Mouse (Mus musculus) hindbrain, postnatal 0 days (tissue): ENCODE measurements around the gene Lin52. TPM values are rescaled to one million over a fixed set of nuclear protein-coding genes. Genes with fewer than 3 reads are reported as not detected.

Experiments used
- ATAC-seq: fragments of 200-750 bp; cut with Nextera tagmentation; 2 replicates; pipeline ENCODE4 v1.8.0; 2017; ENCODE audit warnings: mild to moderate bottlenecking, moderate TSS enrichment, moderate library complexity
- DNase-seq: peaks from one replicate; pipeline ENCODE4 v3.0.0-alpha.2; 2015; ENCODE audit warnings: low spot score
- H3K27ac ChIP-seq: fragments of 300-500 bp; sonication (generic); 2 replicates; pipeline ENCODE4 v1.5.1; 2014; ENCODE audit warnings: mild to moderate bottlenecking
- H3K27me3 ChIP-seq: fragments of 300-500 bp; sonication (generic); 2 replicates; pipeline ENCODE4 v1.6.1; 2014; ENCODE audit warnings: low read length, mixed read lengths; ENCODE audit not compliant: insufficient read depth
- H3K36me3 ChIP-seq: fragments of 300-500 bp; sonication (generic); 2 replicates; pipeline ENCODE4 v1.6.1; 2014; ENCODE audit warnings: low read length, mixed read lengths; ENCODE audit not compliant: insufficient read depth
- H3K4me1 ChIP-seq: fragments of 300-500 bp; sonication (generic); 2 replicates; pipeline ENCODE4 v1.6.1; 2014; ENCODE audit warnings: antibody characterized with exemption, low read length, mixed read lengths; ENCODE audit not compliant: insufficient read depth
- H3K4me2 ChIP-seq: fragments of 300-500 bp; sonication (generic); 2 replicates; pipeline ENCODE4 v1.6.1; 2014; ENCODE audit warnings: low read depth, mild to moderate bottlenecking, low read length, moderate library complexity, mixed read lengths
- H3K4me3 ChIP-seq: fragments of 300-500 bp; sonication (generic); 2 replicates; pipeline ENCODE4 v1.5.1; 2014; ENCODE audit warnings: low read length
- H3K9ac ChIP-seq: fragments of 300-500 bp; sonication (generic); replicated peaks from 2 replicates; pipeline ENCODE4 v1.6.1; 2014; ENCODE audit warnings: mild to moderate bottlenecking, low read length, moderate library complexity, mixed read lengths
- H3K9me3 ChIP-seq: fragments of 300-500 bp; sonication (generic); 2 replicates; pipeline ENCODE4 v1.6.1; 2016; ENCODE audit warnings: low read length, mixed read lengths
- CTCF ChIP-seq: IDR thresholded peaks from 2 replicates; pipeline ENCODE4 v1.5.1; 2016; ENCODE audit warnings: antibody characterized with exemption, control low read depth, low read depth
- WGBS: fragments of 180-500 bp; shearing (Covaris S2); extraction: QIAGEN DNeasy Blood & Tissue Kit; methylation state at CpG from one replicate; pipeline ENCODE4 v1.1.7; 2014; 5-methylcytosine and 5-hydroxymethylcytosine counted together
- polyA plus RNA-seq: library from polyadenylated mRNA; unstranded; fragments of >200 nt; fragmentation: Nextera tagmentation; extraction: Ambion mirVana; gene quantifications from 2 replicates; pipeline ENCODE4 v1.2.1, GENCODE M21; 2015
- total RNA-seq: library from RNA; depleted of rRNA; stranded (reverse); fragments of >200 nt; gene quantifications from 2 replicates; pipeline ENCODE4 v1.2.3, GENCODE M21; 2014

Lin52 gene
- total and polyA plus RNA-seq, 2 experiments from 2014 or later: 20.4 to 23.1 TPM

DNA sequence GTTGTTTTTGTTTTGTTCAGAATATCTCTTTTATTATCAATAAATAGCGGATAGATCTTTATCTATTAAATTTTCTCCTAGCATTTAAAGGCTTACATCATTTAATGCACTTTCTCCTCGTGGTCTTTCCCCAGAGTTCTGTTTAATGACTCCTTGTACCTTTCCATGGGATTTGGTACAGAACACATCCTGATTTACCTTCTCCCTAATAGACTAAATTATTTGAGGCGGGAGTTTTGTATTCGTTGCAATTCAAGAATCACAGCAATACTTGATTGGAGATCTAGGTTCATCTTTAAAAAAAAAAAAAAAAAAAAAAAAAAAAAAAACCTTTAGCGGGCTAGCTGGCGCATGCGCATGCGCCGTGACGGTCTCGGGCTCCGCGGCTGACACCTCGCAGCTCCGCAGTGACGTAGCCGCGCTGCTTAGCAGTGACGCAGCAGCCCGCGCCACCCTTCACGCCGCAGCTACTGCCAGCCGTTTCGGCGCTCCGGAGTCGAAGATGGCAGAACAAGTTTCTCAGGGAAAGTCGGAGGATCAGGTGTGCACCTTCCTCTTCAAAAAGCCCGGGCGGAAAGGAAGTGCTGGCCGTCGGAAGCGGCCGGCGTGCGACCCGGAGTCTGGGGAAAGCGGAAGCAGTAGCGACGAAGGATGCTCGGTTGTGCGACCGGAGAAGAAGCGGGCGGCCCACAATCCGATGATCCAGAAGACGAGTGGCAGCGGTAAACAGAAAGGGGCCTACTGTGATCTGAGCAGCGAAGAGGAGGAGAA is 34.2 kb upstream of the Lin52 start, which contains the start of gene Rnf113a2:
Gene Rnf113a2 (plus strand): TSS at position 363 of the 771 bp plus-strand sequence.
- Histone ChIP-seq H3K9ac (peak within 1 kb of the TSS; percentile 49), H3K4me1 (no peaks in the 10 kb centered on the region; the same call in 1 of the 2 replicates), H3K27ac (peak within 1 kb of the TSS; percentile 71), H3K27me3 (no peaks in the 10 kb centered on the region), H3K4me3 (peak within 1 kb of the TSS; percentile 54), H3K36me3 (no peaks in the 10 kb centered on the region), H3K4me2 (peak within 1 kb of the TSS; percentile 66), H3K9me3 (no peaks in the 10 kb centered on the region)
- DNase-seq: peak; percentile 97
- no peak for TF ChIP-seq CTCF
- 3% methylated on average over 50 of the region's 50 CpGs for WGBS
- ATAC-seq: peak; percentile 95

DNA sequence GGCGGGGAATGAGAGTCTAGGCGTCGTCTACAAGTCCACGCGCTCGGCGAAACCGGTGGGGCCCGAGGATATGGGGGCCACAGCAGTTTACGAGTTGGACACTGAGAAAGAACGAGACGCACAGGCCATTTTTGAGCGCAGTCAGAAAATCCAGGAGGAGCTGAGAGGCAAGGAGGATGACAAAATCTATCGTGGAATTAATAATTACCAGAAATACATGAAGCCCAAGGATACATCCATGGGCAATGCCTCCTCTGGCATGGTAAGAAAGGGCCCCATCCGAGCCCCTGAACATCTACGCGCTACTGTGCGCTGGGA is 33.7 kb upstream of the Lin52 start:
- Histone ChIP-seq H3K4me2 (peak overlapping the region; percentile 66), H3K4me1 (no peaks in the 10 kb centered on the region; the same call in 1 of the 2 replicates), H3K4me3 (peak overlapping the region; percentile 54), H3K36me3 (no peaks in the 10 kb centered on the region), H3K9ac (peak overlapping the region; percentile 49), H3K27me3 (no peaks in the 10 kb centered on the region), H3K27ac (peak overlapping the region; percentile 71), H3K9me3 (no peaks in the 10 kb centered on the region)
- 38% methylated on average over 18 of the region's 18 CpGs for WGBS
- no peak for TF ChIP-seq CTCF
- DNase-seq (no peak), ATAC-seq (0 out of 2 replicates have a peak, but pooled peaks have one; percentile 16)

DNA sequence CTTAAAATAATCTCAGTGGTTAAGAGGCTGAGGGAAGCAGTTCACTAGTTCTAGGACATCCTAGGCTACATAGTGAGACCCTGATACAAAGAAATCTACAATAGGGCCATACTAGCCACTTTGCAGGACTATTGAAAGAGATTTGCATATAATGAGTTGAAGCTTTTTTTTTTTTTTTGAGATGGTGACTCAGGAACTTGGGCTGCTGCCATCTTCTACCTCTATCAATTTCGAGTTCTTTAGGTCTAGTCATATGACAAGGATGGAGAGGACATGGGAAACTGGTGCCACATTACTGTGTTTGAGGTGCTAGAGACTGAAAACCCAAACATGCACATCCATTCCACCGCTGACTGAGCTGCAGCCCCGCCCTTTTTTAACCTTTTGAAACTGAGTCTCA is 27.2 kb upstream of the Lin52 start:
- WGBS: 55% methylated on average over 3 of the region's 3 CpGs
- ATAC-seq (no peak), DNase-seq (no peak)
- H3K36me3 ChIP-seq: no peaks in the 10 kb centered on the region
- no peak overlapping the region for H3K4me3 ChIP-seq
- H3K9ac ChIP-seq: no peak overlapping the region
- no peak overlapping the region for H3K4me2 ChIP-seq
- no peaks in the 10 kb centered on the region for H3K4me1 ChIP-seq
- no peak for TF ChIP-seq CTCF
- no peaks in the 10 kb centered on the region for H3K27me3 ChIP-seq
- H3K27ac ChIP-seq: no peak overlapping the region
- H3K9me3 ChIP-seq: no peaks in the 10 kb centered on the region

DNA sequence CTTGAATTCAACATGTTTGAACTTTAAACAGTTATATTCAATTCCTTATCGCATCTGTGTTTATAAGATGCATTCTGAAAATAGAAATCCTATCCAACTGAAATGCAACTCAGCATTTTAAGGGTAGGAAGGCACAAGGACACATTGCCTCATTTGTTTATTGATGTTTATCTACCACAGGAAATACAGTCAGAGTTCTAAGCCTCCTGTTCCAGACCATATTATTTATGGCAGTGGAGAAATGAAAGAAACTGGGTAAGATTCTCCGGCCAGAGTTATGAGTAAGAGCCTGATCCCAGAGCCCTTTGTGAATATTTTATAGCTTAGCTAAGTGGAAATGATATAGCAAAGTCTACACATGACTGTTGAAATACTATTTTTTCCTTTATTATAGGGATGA is 21.4 kb upstream of the Lin52 start:
- H3K27me3 ChIP-seq: no peaks in the 10 kb centered on the region

DNA sequence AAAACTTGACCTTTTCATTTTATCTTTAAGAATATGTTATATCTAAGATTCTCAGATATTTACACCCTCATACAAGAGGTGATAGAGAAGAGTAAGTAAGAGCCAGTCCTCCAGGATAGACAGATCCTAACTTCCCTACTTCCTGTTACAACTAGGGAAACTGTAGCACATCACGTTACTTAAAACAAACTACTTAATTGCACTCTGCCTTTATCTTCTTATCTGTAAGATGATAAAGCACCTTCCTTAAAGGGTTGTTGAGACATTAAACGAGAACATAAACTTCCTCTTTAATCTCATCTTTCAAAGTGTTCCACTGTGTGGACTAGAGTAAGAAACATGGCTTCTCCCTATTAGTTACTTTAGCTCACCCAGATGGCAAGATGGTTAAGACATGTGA is 12.5 kb upstream of the Lin52 start:
- 80% methylated on average over 2 of the region's 2 CpGs for WGBS

More for the DNA sequence above, 21.4 kb upstream of the Lin52 start:
- 87% methylated on average over 2 of the region's 2 CpGs for WGBS
- H3K9ac ChIP-seq: no peak overlapping the region
- H3K27ac ChIP-seq: no peak overlapping the region
- H3K4me3 ChIP-seq: no peak overlapping the region
- H3K4me2 ChIP-seq: no peak overlapping the region
- no peaks in the 10 kb centered on the region for H3K9me3 ChIP-seq
- TF ChIP-seq CTCF: no peak
- peaks cover 34% of the 10 kb centered on the region; the same call in 1 of the 2 replicates for H3K36me3 ChIP-seq
- no peak for DNase-seq
- H3K4me1 ChIP-seq: no peaks in the 10 kb centered on the region
- ATAC-seq: no peak

DNA sequence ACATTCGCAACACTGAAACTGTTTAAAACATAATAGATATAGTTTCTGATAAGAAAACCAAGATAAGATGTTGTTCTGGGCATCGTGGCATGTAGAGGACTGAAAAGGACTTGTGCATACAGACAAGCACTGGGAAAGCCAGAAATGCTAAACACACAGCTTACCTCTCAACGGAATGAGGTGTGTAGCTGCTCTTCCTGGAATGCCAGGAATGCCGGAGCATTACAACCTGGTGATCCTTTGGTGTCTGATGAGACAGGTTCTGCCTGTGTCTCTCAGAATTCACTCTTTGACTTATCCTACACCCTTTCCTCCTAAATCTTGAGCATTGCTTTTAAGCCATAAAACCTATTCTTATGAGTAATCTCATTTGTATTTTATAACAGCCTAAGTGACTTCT is 8.7 kb upstream of the Lin52 start:
- no peak overlapping the region for H3K4me2 ChIP-seq
- no peaks in the 10 kb centered on the region for H3K9me3 ChIP-seq
- no peak overlapping the region for H3K9ac ChIP-seq
- H3K27ac ChIP-seq: no peak overlapping the region
- H3K36me3 ChIP-seq: peaks cover 7% of the 10 kb centered on the region; the same call in 1 of the 2 replicates
- H3K4me1 ChIP-seq: no peaks in the 10 kb centered on the region
- no peak for TF ChIP-seq CTCF
- no peaks in the 10 kb centered on the region for H3K27me3 ChIP-seq
- ATAC-seq: no peak
- DNase-seq: no peak
- no peak overlapping the region for H3K4me3 ChIP-seq
- WGBS: 79% methylated on average over 4 of the region's 4 CpGs

More for the DNA sequence above, 12.5 kb upstream of the Lin52 start:
- H3K4me1 ChIP-seq: no peaks in the 10 kb centered on the region
- no peak for TF ChIP-seq CTCF
- H3K27me3 ChIP-seq: no peaks in the 10 kb centered on the region
- H3K9ac ChIP-seq: no peak overlapping the region
- H3K36me3 ChIP-seq: peaks cover 16% of the 10 kb centered on the region; the same call in 1 of the 2 replicates
- no peak for DNase-seq
- ATAC-seq: no peak
- H3K27ac ChIP-seq: no peak overlapping the region
- no peak overlapping the region for H3K4me3 ChIP-seq
- H3K4me2 ChIP-seq: no peak overlapping the region
- no peaks in the 10 kb centered on the region for H3K9me3 ChIP-seq

DNA sequence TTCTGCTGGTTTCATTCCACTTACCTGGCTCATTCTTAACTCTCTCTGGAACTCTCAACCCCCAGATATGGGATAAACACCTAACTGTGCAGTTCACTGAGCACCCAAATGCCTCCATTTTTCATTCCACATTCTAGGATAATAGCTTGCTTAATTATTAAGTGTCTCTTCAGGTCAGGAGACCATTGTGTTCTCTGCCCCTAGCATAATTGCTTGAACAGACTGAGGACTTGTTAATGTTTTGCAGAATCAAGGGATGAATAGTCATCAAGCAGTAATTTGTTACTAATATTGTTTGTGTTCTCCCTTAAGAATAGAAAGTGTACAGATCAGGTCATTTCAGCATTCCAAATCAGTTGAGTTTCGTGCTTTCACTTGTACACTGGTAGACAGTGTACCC is 3.8 kb upstream of the Lin52 start:
- Histone ChIP-seq H3K27me3 (no peaks in the 10 kb centered on the region), H3K27ac (no peak overlapping the region), H3K4me2 (no peak overlapping the region), H3K9me3 (no peaks in the 10 kb centered on the region), H3K4me1 (peaks cover 5% of the 10 kb centered on the region; the same call in 1 of the 2 replicates), H3K4me3 (no peak overlapping the region), H3K36me3 (no peaks in the 10 kb centered on the region), H3K9ac (no peak overlapping the region)
- ATAC-seq (no peak), DNase-seq (no peak)
- WGBS: 76% methylated on average over 1 of the region's 1 CpGs
- no peak for TF ChIP-seq CTCF
